Mouse (Mus musculus) embryo, embryonic 10 days (tissue): Measurements from ENCODE around the gene Cd3d.
"Not testable (repeated sequence)": the region's sequence is repeated elsewhere in the genome, so short reads cannot be mapped to it uniquely, and the experiment has no call there.

Experiments
- DNase-seq: peaks from one replicate; pipeline ENCODE4 v3.0.0-alpha.2; 2015; ENCODE audit warnings: low spot score

Cd3d gene

DNA sequence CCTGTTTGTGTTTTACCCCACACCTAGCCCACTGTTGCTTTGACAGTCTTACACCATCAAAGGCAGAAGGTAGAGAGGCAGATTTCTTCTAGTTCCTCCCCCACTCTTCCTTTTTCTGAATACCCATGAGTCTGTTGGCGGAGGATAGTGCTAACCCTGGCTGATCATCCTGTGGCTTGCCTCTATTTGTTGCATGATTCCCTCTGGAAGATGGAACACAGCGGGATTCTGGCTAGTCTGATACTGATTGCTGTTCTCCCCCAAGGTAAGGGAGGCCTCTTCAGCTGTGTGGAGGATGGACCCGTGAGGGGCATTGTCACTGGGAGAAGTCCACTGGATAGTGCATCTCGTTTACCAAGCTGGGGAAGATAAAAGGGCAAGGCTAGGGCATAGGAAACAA, at the start of gene Cd3d:
Gene Cd3d, plus strand, starts transcription at position 111 of the 400 bp plus-strand sequence.
- DNase-seq, result no peak

GRCm38 (mm10) chr9:44941756-44942155, 39.8 kb upstream of the Cd3d start:
- no peak for DNase-seq

- no peak for DNase-seq
Measured at GRCm38 (mm10) chr9:44942421-44942820, 39.2 kb upstream of the Cd3d start.

DNA sequence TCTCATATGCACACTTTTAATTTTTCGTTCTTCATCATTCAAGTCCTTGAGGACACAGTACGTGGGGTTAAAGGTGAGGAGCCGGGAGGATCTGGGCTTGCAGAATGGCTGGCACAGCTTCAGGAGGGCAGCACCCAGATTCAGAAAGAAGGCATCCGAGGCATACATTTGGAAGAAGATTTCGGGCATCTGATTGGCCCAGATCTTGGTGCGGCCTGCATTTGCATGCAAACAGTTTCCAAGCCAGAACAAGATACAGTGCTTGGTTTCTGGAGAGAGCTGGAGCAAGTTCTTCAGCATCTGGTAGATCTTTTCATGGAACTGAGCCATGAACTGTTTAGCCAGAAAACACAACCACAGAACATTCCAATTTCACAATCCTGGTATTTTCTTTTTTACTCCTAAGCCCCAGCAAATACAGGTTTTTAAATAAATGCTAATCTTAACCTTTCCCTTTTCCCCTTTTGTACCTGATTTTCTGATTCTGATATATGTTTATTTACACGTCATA, 35.3 kb upstream of the Cd3d start:
- DNase-seq, result no peak

DNA sequence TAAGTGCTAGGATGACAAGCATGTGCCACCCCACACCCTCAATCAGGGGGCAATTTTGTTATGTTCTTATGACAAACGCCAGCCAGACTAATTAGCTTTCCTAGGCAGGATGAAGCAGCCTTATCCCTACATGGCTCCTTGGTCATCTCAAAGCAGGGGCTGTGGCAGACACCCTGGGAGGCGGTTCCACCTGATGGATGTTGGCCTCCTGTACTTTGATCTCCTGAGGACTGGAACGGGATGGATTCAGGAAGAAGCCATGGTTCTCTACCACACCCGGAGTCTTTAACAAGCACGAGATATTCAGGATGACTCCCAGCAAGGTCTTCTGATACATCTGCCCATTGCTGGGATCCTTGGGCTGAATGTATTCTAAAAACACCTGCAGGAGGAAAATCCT, 33.8 kb upstream of the Cd3d start:
- DNase-seq, result no peak

GRCm38 (mm10) chr9:44954432-44954831, 27.2 kb upstream of the Cd3d start:
- no peak for DNase-seq

- peak; percentile 100 for DNase-seq
Measured at GRCm38 (mm10) chr9:44965126-44965832, 16.3 kb upstream of the Cd3d start, which contains the start of gene Ube4a. Gene Ube4a (minus strand): TSS chr9:44965600.

DNA sequence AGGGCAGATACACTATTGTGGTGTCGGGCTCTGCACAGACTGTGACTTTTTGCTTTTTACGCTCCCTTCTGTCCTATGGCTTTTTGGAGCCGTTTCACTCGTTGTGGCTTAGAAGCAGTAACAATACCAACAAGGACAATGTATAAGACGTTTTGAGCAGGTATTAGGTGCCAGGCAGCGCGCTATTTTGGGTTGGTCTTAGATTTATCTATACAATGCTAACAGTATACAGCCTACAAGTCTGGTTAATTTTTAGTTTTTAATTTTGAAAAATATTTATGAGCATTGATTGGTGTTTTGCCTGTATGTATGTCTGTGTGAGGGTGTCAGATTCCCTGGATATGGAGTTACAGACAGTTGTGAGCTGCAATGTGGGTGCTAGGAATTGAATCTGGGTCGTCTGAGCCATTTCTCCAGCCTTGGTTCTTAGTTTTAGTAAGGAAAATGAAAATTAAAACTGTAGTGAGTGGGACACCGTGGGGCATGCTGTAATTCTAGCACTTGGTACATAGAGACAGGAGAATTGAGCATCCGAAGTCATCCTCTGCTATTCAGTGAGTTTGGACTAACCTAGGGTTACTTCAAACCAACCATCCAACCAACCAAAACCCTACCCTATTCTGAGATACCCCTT, 15.6 kb upstream of the Cd3d start:
- no peak for DNase-seq

DNA sequence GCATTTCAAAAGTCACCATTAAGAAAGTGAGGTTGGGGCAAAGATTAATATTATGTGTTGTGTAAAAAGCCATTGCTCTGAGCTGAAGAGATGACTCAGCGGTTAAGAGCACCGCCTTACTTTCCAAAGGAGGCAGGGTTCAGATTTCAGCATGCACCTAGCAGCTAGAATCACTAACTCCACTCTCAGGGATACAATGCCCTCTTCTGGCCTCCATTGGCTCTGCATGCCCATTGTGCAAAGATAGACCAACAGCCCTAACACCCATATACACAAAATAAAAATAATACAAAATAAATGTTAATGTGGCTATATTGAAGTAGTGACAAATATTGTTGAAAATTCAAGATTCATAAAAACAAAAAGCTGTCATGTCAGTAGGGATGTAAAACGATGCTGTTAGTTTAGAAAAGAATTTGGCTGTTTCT, 14.8 kb upstream of the Cd3d start:
- peak; percentile 88 for DNase-seq

GRCm38 (mm10) chr9:44967763-44968162, 13.8 kb upstream of the Cd3d start:
- DNase-seq, result not testable (repeated sequence)

GRCm38 (mm10) chr9:44969450-44969849, 12.1 kb upstream of the Cd3d start:
- no peak for DNase-seq

DNA sequence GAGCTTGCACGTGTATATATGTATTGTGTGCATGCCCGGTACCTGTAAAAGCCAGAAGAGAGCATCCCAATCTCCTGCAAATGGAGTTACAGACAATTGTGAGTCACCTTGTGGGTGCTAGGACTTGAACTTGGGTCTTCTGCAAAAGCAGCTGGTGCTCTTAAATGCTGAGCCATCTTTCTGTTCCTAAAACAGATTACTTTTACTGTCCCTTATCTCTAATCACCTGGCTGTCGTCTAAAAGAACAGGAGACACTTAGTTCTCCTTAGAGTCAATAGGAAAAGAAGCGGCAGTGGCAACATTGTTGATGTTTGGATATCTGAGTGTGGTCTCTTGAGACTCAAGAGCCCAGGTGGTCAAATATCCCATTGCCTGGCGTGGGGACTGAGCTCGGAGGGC, 3.8 kb upstream of the Cd3d start:
- DNase-seq, result no peak

- no peak for DNase-seq
Measured at GRCm38 (mm10) chr9:44979806-44980205, 1.8 kb upstream of the Cd3d start.

GRCm38 (mm10) chr9:44980242-44980641, 1.3 kb upstream of the Cd3d start, which contains the start of gene Cd3g:
Gene Cd3g (minus strand): TSS chr9:44980431.
- DNase-seq, result no peak

GRCm38 (mm10) chr9:44981104-44981503, 482 bp upstream of the Cd3d start:
- DNase-seq, result no peak

DNA sequence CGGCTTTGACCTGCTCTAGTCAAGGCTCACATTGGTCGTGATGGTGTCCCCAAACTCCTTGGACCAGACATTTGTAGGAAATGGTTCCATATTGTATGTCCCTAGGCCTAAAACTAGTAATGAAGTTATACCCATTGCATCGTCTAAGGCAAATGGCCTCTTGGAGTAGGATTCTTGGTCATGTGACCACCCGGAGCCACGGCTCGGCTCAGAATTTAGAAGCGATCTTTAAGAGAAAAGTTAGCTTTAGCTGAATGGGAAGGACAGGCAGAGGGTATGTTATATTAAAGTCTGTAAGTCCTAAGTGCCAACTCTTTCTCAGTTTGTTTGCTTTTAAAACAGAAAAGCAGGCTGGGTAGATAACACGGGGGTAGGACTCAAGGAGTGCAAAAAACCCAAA, 495 bp downstream of the Cd3d start:
- DNase-seq, result no peak

DNA sequence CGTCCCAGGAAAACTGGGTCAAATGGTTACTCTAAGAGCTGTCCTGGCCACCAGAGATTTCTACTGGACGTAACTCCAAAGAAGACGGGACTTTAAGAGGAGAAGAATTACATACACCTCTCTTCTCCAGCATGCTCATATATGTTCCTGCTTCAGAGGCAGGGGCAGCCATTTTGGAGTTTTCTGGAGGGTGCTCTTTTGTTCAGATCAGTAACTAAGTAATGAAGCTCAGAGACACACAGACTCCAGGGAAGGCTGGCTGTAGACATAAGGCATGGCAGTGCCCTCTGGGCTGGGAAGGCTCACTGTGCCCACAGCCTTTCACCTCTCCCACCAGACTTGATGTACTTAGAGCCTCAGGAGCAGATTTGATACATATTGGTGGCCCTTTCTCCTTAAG, 945 bp downstream of the Cd3d start:
- DNase-seq, result no peak

DNA sequence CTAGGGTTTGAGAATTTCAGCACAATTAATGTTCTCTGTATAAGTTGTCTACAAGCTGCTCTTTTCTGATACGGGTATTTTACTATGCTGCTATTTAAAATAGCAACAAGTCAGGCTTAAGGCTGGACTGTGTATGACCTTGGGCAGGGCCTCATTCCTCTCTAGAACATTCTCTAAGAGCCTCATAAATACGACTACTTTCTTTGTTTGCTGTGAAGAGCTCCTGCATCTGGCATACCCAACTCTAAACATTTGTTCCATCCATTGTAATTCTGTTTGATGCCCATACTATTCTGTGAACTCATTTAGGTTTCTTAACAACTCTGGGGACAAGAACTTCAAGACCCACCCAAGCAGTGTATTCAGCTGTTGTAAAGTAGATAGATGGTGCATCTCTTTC, 1.4 kb downstream of the Cd3d start:
- no peak for DNase-seq

DNA sequence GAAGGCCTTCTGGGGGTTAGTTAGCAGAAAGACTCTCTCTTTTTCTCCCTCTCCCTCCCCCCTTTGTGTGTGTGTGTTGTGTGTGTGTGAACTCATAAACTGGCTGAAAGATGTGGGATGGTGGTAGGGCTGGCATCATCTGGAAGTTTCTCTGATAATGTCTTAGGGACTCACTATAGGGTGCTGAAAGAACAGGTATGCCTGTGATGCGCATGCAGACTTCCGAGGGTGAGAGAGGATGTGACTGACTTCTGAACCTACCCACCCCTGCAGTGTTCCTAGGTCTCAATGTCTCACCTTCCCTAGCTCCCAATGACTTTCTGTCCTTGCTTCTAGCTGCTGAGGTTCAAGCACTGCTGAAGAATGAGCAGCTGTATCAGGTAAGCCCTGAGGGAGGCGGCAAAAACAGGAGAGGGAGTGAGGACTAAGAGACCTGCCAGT, 4.2 kb downstream of the Cd3d start:
- DNase-seq, result no peak

- no peak for DNase-seq
Measured at GRCm38 (mm10) chr9:44986242-44986781, 4.7 kb downstream of the Cd3d start.

DNA sequence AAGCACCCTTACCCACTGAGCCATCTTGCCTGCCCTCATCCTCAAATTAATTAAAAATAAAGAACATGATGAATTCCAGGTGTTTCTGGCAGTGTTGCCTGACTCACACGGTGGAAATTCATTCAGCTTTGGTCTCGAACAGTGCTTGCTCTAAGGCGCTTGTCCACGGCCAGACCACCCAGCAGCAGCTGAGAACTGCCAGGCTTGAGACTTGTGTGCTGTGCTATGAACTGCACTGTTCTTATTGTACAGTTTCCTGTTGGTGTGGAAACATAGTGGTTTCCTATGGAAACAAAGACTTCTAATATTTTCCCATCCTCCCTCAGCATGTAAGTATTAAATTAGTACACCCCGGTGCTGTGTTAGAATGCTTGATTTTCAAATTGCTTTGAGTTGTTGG, 5.4 kb downstream of the Cd3d start:
- no peak for DNase-seq

- DNase-seq, result no peak
Measured at GRCm38 (mm10) chr9:44991821-44992220, 10.2 kb downstream of the Cd3d start.

- no peak for DNase-seq
Measured at GRCm38 (mm10) chr9:44992271-44992670, 10.7 kb downstream of the Cd3d start.
